Mouse (Mus musculus) fat pad, adult 2 months (tissue): ENCODE measurements around the gene Cacnb4.

Experiments used
- DNase-seq: peaks from one replicate; pipeline ENCODE4 v3.0.0-alpha.2; 2011; ENCODE audit warnings: low read depth, low spot score; ENCODE audit errors: extremely low read depth

Gene Cacnb4

GRCm38 (mm10) chr2:52424747-52425522 lies 251.7 kb downstream of the Cacnb4 start, which contains the start of gene Arl5a:
Arl5a (minus strand) TSS chr2:52424901.
- DNase-seq = no peak

- DNase-seq = no peak
These were observed 252.3 kb downstream of the Cacnb4 start for GRCm38 (mm10) chr2:52424248-52424728.

DNA sequence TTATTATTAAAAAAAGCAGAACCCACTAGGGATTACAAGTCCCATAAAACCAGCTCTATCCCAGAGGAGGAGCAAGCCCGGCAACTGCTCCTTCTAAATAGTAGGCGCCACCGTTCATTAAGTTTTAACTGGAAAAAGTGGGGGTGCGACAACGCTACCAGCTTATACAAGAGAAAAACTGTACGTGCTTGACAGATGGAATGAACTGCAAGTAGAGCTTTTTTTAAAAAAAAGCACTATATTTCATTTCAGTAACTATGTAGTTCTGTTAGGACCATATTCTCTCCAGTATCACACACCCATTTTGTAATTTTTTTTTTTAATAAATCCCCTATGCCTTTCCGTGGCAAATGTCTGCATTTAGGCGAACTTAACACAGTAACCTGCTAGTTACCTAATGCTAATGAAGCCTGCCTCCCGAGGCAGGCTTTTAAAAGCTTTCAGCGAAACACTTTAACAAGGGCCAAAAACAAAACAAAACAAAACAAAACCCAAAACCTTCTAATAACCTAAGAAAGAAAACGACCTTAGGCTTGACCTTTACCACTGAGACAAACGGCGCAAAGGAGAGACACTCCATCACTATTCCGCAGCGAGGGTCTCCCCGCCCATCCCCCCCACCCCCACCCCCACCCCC lies 252.9 kb downstream of the Cacnb4 start:
- DNase-seq = no peak

DNA sequence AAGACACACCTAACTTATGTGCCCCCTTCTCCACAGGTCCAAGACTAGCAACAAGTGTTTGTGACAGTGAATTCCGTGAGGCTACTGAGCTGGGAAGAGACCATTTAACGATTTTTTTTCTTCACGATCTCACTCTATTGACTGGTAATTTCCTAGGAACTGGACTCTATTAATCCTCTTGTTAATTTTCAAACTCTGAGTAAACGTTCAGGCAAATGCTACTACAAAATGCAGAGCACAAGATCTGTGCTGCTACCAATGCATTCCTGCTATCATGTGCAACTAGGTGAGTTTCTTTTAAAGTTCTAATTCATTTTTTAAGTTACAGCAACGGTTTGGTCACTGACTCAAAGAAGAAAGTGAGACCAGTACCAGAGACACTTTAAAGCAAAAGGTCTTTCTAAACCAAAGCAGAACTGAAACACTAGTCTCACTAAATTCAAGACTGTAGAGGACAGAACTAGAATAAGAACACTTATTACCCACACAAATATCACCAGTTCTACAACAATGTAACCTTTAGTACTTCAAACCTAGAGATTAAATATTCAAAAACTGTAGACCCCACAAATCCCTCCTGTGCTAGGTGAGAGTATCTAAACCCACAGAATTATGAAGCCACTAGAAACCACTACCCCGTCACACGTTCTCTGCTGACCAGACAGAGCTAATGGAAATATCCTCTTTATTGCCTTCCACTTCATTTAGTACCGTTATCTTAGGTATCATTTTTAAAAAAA lies 253.6 kb downstream of the Cacnb4 start:
- DNase-seq = no peak

- no peak for DNase-seq
These were observed 255.4 kb downstream of the Cacnb4 start for GRCm38 (mm10) chr2:52421197-52421596.

DNA sequence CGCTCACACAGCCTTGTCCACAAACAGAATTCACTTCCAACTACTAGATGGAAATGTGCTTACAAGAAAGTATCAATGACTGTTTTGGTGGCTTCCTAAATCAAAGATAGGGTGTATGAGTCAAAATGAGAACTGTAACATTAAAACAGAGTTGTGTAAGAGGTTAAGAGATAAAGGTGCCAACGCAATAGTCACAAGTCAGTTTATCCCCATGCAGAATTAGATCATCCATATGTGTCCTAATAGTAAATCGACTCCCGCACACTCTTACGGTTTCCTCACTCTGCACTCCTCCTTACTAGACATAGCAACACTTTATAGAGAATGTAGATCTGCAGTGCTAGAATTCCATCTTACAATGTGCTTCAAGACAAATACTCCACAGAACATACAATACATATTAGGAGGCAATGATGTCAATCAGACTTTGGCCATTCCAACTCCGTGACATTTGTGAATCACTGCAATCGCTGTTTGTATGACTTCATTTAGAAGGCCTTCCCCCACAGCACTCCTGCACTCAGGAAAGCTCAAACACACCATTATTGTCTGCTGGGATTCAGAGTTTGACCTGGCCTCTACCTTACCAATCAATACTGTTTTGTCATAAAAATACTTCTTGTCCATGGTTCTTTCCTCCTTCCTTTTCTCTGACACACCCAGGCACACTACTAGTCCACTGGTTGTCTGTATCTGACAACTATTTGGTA lies 256.5 kb downstream of the Cacnb4 start:
- no peak for DNase-seq

GRCm38 (mm10) chr2:52419295-52419694 lies 257.3 kb downstream of the Cacnb4 start:
- DNase-seq = no peak

GRCm38 (mm10) chr2:52412524-52413037 lies 264.1 kb downstream of the Cacnb4 start:
- DNase-seq = no peak

DNA sequence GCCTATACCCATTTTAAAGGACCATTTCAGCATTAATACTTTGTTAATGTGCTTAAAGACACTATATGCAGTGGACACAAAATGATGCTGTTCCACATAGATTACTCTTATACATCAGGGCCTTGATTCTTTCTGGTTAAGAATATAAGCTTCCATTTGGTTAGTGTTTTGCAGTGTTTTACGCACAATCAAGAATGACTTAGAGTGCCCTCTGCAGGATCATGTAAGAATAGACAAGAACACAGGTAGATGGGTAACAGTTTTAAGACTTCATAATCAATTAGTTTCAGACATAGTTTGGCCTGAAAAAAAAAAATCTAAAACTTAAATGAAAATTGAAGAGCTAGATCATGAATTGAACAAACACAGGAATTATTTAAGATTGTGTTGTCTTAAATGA lies 270.2 kb downstream of the Cacnb4 start:
- no peak for DNase-seq

GRCm38 (mm10) chr2:52405238-52405637 lies 271.4 kb downstream of the Cacnb4 start:
- DNase-seq = no peak

- no peak for DNase-seq
These were observed 282.1 kb downstream of the Cacnb4 start for GRCm38 (mm10) chr2:52394529-52394928.

- DNase-seq = no peak
These were observed 286.1 kb downstream of the Cacnb4 start for GRCm38 (mm10) chr2:52390415-52390975.

GRCm38 (mm10) chr2:52389975-52390374 lies 286.7 kb downstream of the Cacnb4 start:
- no peak for DNase-seq

GRCm38 (mm10) chr2:52386451-52386850 lies 290.2 kb downstream of the Cacnb4 start:
- DNase-seq = no peak

DNA sequence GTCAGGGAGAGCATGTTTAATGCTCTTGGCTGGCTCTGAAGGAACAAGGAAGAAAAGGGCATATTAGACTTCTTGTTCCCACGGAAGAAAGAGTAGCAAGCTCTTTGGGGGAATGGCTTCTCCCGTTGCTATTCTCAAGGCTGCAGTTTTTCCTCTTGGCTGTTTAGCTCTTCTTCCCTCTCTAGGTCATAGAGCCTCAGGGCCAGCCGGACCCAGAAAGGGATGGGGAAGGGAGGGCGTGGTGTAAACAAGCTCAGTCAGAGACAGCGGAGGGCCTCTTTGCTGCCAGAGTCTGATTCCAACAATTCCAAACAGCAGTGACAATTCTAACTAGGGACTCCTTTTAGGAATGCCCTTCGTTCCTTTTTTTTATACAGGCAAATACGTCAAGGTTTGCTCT lies 290.6 kb downstream of the Cacnb4 start:
- DNase-seq = no peak

DNA sequence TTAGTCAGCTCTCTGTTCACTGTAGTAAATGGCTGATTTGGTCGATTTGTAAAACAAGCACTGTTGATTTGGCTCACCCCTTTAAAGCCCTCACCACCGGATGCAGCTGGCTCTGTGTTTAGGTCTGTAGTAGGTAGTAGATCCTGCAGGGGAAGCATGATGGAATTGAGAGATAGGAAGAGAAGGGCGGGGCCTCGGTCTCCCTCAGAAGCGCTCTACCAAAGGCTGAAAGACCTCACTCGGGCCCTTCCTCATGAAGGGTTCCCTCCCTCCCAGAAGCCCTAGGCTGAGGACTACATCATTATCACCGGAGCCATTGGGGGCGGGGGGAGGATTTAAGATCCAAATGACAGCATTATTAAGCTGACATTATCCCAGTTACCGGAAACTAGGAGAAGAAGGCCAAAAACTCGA lies 297.8 kb downstream of the Cacnb4 start:
- no peak for DNase-seq

DNA sequence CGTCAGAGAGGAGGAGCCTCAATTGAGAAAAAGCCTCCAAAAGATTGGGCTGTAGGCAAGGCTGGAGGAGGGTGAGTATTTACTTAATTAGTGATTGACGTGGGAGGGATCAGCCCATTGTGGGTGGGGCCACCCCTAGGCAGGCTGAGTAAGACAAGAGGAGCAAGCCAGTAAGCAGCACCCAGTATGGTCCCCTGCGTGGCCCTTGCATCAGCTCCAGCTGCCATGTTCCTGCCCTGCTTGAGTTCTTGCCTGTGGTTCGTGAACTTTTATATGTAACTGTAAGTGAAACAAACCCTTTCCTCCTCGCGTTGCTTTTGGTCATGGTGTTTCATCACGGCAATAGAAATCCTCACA lies 298.2 kb downstream of the Cacnb4 start, which contains the start of gene Neb:
Neb (minus strand) TSS at position 27 of the 357 bp plus-strand sequence.
- DNase-seq = no peak
